Mouse (Mus musculus) hindbrain, embryonic 16.5 days (tissue): ENCODE measurements around the gene Ppp1r1b. TPM values are rescaled to one million over a fixed set of nuclear protein-coding genes. Genes with fewer than 3 reads are reported as not detected.

Experiments used
- ATAC-seq: fragments of 200-750 bp; cut with Nextera tagmentation; 2 replicates; pipeline ENCODE4 v1.8.0; 2017; ENCODE audit warnings: moderate TSS enrichment, moderate library complexity
- H3K27ac ChIP-seq: fragments of 300-500 bp; sonication (generic); 2 replicates; pipeline ENCODE4 v1.5.1; 2014; ENCODE audit warnings: low read depth, mild to moderate bottlenecking, control low read depth, low read length, moderate library complexity
- H3K27me3 ChIP-seq: fragments of 300-500 bp; sonication (generic); replicated peaks from 2 replicates; pipeline ENCODE4 v1.6.1; 2014; ENCODE audit warnings: low read length; ENCODE audit not compliant: control insufficient read depth, insufficient read depth
- H3K36me3 ChIP-seq: fragments of 300-500 bp; sonication (generic); 2 replicates; pipeline ENCODE4 v1.6.1; 2014; ENCODE audit warnings: mild to moderate bottlenecking, low read length, moderate library complexity, mixed read lengths; ENCODE audit not compliant: control insufficient read depth, insufficient read depth
- H3K4me1 ChIP-seq: fragments of 300-500 bp; sonication (generic); 2 replicates; pipeline ENCODE4 v1.6.1; 2014; ENCODE audit warnings: low read depth, low read length; ENCODE audit not compliant: control insufficient read depth, insufficient read depth
- H3K4me2 ChIP-seq: fragments of 300-500 bp; sonication (generic); 2 replicates; pipeline ENCODE4 v1.6.1; 2014; ENCODE audit warnings: mild to moderate bottlenecking, low read length, control low read depth, moderate library complexity
- H3K4me3 ChIP-seq: fragments of 300-500 bp; sonication (generic); 2 replicates; pipeline ENCODE4 v1.5.1; 2014; ENCODE audit warnings: mild to moderate bottlenecking, low read length, control low read depth, moderate library complexity
- H3K9ac ChIP-seq: fragments of 300-500 bp; sonication (generic); 2 replicates; pipeline ENCODE4 v1.6.1; 2014; ENCODE audit warnings: low read depth, mild to moderate bottlenecking, control low read depth, low read length, moderate library complexity
- H3K9me3 ChIP-seq: fragments of 300-500 bp; sonication (generic); 2 replicates; pipeline ENCODE4 v1.6.1; 2014; ENCODE audit warnings: mild to moderate bottlenecking, low read length, moderate library complexity; ENCODE audit not compliant: control insufficient read depth
- WGBS: fragments of 180-500 bp; shearing (Covaris S2); extraction: QIAGEN DNeasy Blood & Tissue Kit; methylation state at CpG from one replicate; pipeline ENCODE4 v1.1.7; 2014; 5-methylcytosine and 5-hydroxymethylcytosine counted together
- polyA plus RNA-seq: library from polyadenylated mRNA; unstranded; fragments of >200 nt; fragmentation: Nextera tagmentation; extraction: Ambion mirVana; gene quantifications from 2 replicates; pipeline ENCODE4 v1.2.1, GENCODE M21; 2015

Gene Ppp1r1b
- polyA plus RNA-seq, 1 experiment from 2014 or later: 9.3 TPM

- no peaks in the 10 kb centered on the region for H3K36me3 ChIP-seq
- H3K4me1 ChIP-seq: peaks cover 33% of the 10 kb centered on the region
- WGBS: 21% methylated on average over 9 of the region's 9 CpGs
- peak overlapping the region; percentile 17; the same call in 1 of the 2 replicates for H3K9ac ChIP-seq
- no peaks in the 10 kb centered on the region for H3K27me3 ChIP-seq
- no peak for ATAC-seq
- H3K9me3 ChIP-seq: no peaks in the 10 kb centered on the region
- no peak overlapping the region for H3K4me3 ChIP-seq
- no peak overlapping the region; the same call in 1 of the 2 replicates for H3K4me2 ChIP-seq
- peak overlapping the region; percentile 61 for H3K27ac ChIP-seq
Observed at GRCm38 (mm10) chr11:98360866-98361521, 12.8 kb downstream of the Ppp1r1b start.

- H3K36me3 ChIP-seq: no peaks in the 10 kb centered on the region
- no peak for ATAC-seq
- WGBS: 88% methylated on average over 5 of the region's 5 CpGs
Observed at GRCm38 (mm10) chr11:98363817-98364216, 15.6 kb downstream of the Ppp1r1b start.

GRCm38 (mm10) chr11:98364410-98364809, 16.2 kb downstream of the Ppp1r1b start:
- H3K4me3 ChIP-seq: no peak overlapping the region
- no peak overlapping the region for H3K9ac ChIP-seq
- no peak overlapping the region for H3K27ac ChIP-seq
- H3K4me2 ChIP-seq: no peak overlapping the region
- 97% methylated on average over 5 of the region's 5 CpGs for WGBS
- no peaks in the 10 kb centered on the region for H3K9me3 ChIP-seq
- no peaks in the 10 kb centered on the region for H3K36me3 ChIP-seq
- H3K4me1 ChIP-seq: peaks cover 21% of the 10 kb centered on the region
- H3K27me3 ChIP-seq: no peaks in the 10 kb centered on the region
- ATAC-seq: no peak

More at GRCm38 (mm10) chr11:98363817-98364216, 15.6 kb downstream of the Ppp1r1b start:
- Histone ChIP-seq H3K4me1 (peaks cover 26% of the 10 kb centered on the region), H3K4me2 (no peak overlapping the region), H3K27ac (no peak overlapping the region), H3K9ac (no peak overlapping the region), H3K27me3 (no peaks in the 10 kb centered on the region), H3K4me3 (no peak overlapping the region), H3K9me3 (no peaks in the 10 kb centered on the region)

GRCm38 (mm10) chr11:98366290-98366689, 18.1 kb downstream of the Ppp1r1b start:
- Histone ChIP-seq H3K36me3 (no peaks in the 10 kb centered on the region), H3K9ac (no peak overlapping the region), H3K9me3 (no peaks in the 10 kb centered on the region), H3K27me3 (no peaks in the 10 kb centered on the region), H3K4me2 (no peak overlapping the region), H3K4me1 (peaks cover 9% of the 10 kb centered on the region), H3K4me3 (no peak overlapping the region), H3K27ac (no peak overlapping the region)
- WGBS: 78% methylated on average over 10 of the region's 10 CpGs
- no peak for ATAC-seq

GRCm38 (mm10) chr11:98367171-98367862, 19.1 kb downstream of the Ppp1r1b start:
- H3K9me3 ChIP-seq: no peaks in the 10 kb centered on the region
- 81% methylated on average over 10 of the region's 10 CpGs for WGBS
- no peak overlapping the region for H3K9ac ChIP-seq
- no peaks in the 10 kb centered on the region for H3K27me3 ChIP-seq
- H3K36me3 ChIP-seq: no peaks in the 10 kb centered on the region
- H3K27ac ChIP-seq: no peak overlapping the region
- no peak overlapping the region for H3K4me2 ChIP-seq
- H3K4me1 ChIP-seq: peaks cover 15% of the 10 kb centered on the region
- ATAC-seq: no peak
- H3K4me3 ChIP-seq: no peak overlapping the region

GRCm38 (mm10) chr11:98367863-98368186, 19.6 kb downstream of the Ppp1r1b start:
- peaks cover 15% of the 10 kb centered on the region for H3K4me1 ChIP-seq
- H3K9me3 ChIP-seq: no peaks in the 10 kb centered on the region
- H3K27me3 ChIP-seq: no peaks in the 10 kb centered on the region
- no peak overlapping the region for H3K4me3 ChIP-seq
- no peak overlapping the region for H3K4me2 ChIP-seq
- H3K27ac ChIP-seq: no peak overlapping the region
- H3K36me3 ChIP-seq: no peaks in the 10 kb centered on the region
- WGBS: 83% methylated on average over 7 of the region's 7 CpGs
- ATAC-seq: no peak
- H3K9ac ChIP-seq: no peak overlapping the region

- Histone ChIP-seq H3K4me3 (no peak overlapping the region), H3K27me3 (no peaks in the 10 kb centered on the region), H3K4me2 (no peak overlapping the region), H3K36me3 (no peaks in the 10 kb centered on the region), H3K9me3 (no peaks in the 10 kb centered on the region), H3K4me1 (peaks cover 15% of the 10 kb centered on the region), H3K9ac (no peak overlapping the region), H3K27ac (no peak overlapping the region)
- 66% methylated on average over 6 of the region's 6 CpGs for WGBS
- no peak for ATAC-seq
Observed at GRCm38 (mm10) chr11:98369337-98369736, 21.1 kb downstream of the Ppp1r1b start.

- Histone ChIP-seq H3K27ac (no peak overlapping the region), H3K9me3 (no peaks in the 10 kb centered on the region), H3K4me3 (no peak overlapping the region), H3K4me2 (no peak overlapping the region), H3K36me3 (peaks cover 3% of the 10 kb centered on the region; the same call in 1 of the 2 replicates), H3K27me3 (no peaks in the 10 kb centered on the region), H3K4me1 (peaks cover 15% of the 10 kb centered on the region), H3K9ac (no peak overlapping the region)
- ATAC-seq: no peak
- 84% methylated on average over 2 of the region's 2 CpGs for WGBS
Observed at GRCm38 (mm10) chr11:98370588-98370987, 22.4 kb downstream of the Ppp1r1b start.

- no peaks in the 10 kb centered on the region for H3K27me3 ChIP-seq
- peak overlapping the region; percentile 39 for H3K9ac ChIP-seq
- no peak overlapping the region for H3K27ac ChIP-seq
- H3K4me1 ChIP-seq: peaks cover 15% of the 10 kb centered on the region
- H3K4me3 ChIP-seq: no peak overlapping the region
- H3K36me3 ChIP-seq: peaks cover 8% of the 10 kb centered on the region
- no peaks in the 10 kb centered on the region for H3K9me3 ChIP-seq
- H3K4me2 ChIP-seq: no peak overlapping the region
- WGBS: 29% methylated on average over 6 of the region's 10 CpGs
- ATAC-seq: peak; percentile 72
Observed at GRCm38 (mm10) chr11:98371556-98372240, 23.5 kb downstream of the Ppp1r1b start.
